Mouse (Mus musculus) MEL (cell line): ENCODE results near the gene Topaz1.

ENCODE experiments used
- BHLHE40 ChIP-seq: IDR thresholded peaks from 2 replicates; pipeline ENCODE4 v1.6.1; 2012; ENCODE audit warnings: low read depth, mild to moderate bottlenecking, inconsistent platforms, low read length, improper control_type of control experiment, borderline replicate concordance
- CTCF ChIP-seq, 3 experiments: IDR thresholded peaks in 2 of 3; conservative IDR thresholded peaks in 1 of 3; 2 replicates each; pipeline ENCODE4 v1.5.1; 2011 to 2012; ENCODE audit warnings: low read length in 3 of 3, low read depth in 2 of 3, mild to moderate bottlenecking in 2 of 3, improper control_type of control experiment in 1 of 3, inconsistent platforms in 1 of 3, mixed read lengths in 1 of 3, moderate library complexity in 1 of 3; ENCODE audit not compliant: control insufficient read depth in 1 of 3, insufficient read depth in 1 of 3, poor library complexity in 1 of 3, severe bottlenecking in 1 of 3
- EP300 ChIP-seq, 2 experiments: IDR thresholded peaks; 2 replicates each; pipeline ENCODE4 v1.6.1; 2011; ENCODE audit warnings: improper control_type of control experiment in 2 of 2, low read length in 2 of 2, low read depth in 1 of 2, mild to moderate bottlenecking in 1 of 2
- ETS1 ChIP-seq: IDR thresholded peaks from 2 replicates; pipeline ENCODE4 v1.6.1; 2012; ENCODE audit warnings: low read depth, mild to moderate bottlenecking, inconsistent platforms, low read length, improper control_type of control experiment, moderate library complexity
- GATA1 ChIP-seq: IDR thresholded peaks from 2 replicates; pipeline ENCODE4 v1.6.1; 2011; ENCODE audit warnings: low read depth, low read length, improper control_type of control experiment
- HCFC1 ChIP-seq: IDR thresholded peaks from 2 replicates; pipeline ENCODE4 v1.6.1; 2012; ENCODE audit warnings: low read depth, mild to moderate bottlenecking, inconsistent platforms, low read length, improper control_type of control experiment, moderate library complexity
- NRF1 ChIP-seq: IDR thresholded peaks from 2 replicates; pipeline ENCODE4 v1.6.1; 2014; ENCODE audit warnings: low read depth, mild to moderate bottlenecking, inconsistent platforms, low read length, improper control_type of control experiment, moderate library complexity; ENCODE audit not compliant: poor library complexity, insufficient read depth, severe bottlenecking
- POLR2A ChIP-seq, 2 experiments: IDR thresholded peaks; 2 replicates each; pipeline ENCODE4 v1.6.1; 2011 to 2012; ENCODE audit warnings: low read length in 2 of 2, mild to moderate bottlenecking in 2 of 2, control low read depth in 1 of 2, improper control_type of control experiment in 1 of 2, low read depth in 1 of 2, moderate library complexity in 1 of 2; ENCODE audit not compliant: control insufficient read depth in 1 of 2, insufficient read depth in 1 of 2, poor library complexity in 1 of 2
- TAL1 ChIP-seq: IDR thresholded peaks from 2 replicates; pipeline ENCODE4 v1.6.1; 2012; ENCODE audit warnings: mild to moderate bottlenecking, inconsistent platforms, low read length, moderate library complexity, mixed read lengths
- TCF12 ChIP-seq: IDR thresholded peaks from 2 replicates; pipeline ENCODE4 v1.6.1; 2014; ENCODE audit warnings: low read depth, mild to moderate bottlenecking, inconsistent platforms, low read length, improper control_type of control experiment, moderate library complexity
- UBTF ChIP-seq: IDR thresholded peaks from 2 replicates; pipeline ENCODE4 v1.6.1; 2012; ENCODE audit warnings: low read depth, mild to moderate bottlenecking, inconsistent platforms, low read length, improper control_type of control experiment, moderate library complexity, borderline replicate concordance; ENCODE audit not compliant: insufficient read depth
- USF1 ChIP-seq: IDR thresholded peaks from 2 replicates; pipeline ENCODE4 v1.6.1; 2014; ENCODE audit warnings: low read depth, mild to moderate bottlenecking, inconsistent platforms, low read length, improper control_type of control experiment, moderate library complexity
- ZKSCAN1 ChIP-seq: IDR thresholded peaks from 2 replicates; pipeline ENCODE4 v1.6.1; 2012; ENCODE audit warnings: low read depth, mild to moderate bottlenecking, inconsistent platforms, low read length, improper control_type of control experiment, moderate library complexity
- ZNF384 ChIP-seq: IDR thresholded peaks from 2 replicates; pipeline ENCODE4 v1.6.1; 2012; ENCODE audit warnings: low read depth, mild to moderate bottlenecking, inconsistent platforms, low read length, improper control_type of control experiment

- TF ChIP-seq CTCF (IDR thresholded peaks at IDR 0.05 in 2 of 3, conservative IDR thresholded peaks at IDR 0.05 in 1 of 3; ENCODE audit: control insufficient read depth in 1 of 3, insufficient read depth in 1 of 3, low read depth in 2 of 3, low read length in 3 of 3, poor library complexity in 1 of 3, severe bottlenecking in 1 of 3): no peak
- TF ChIP-seq BHLHE40: no peak
- TF ChIP-seq GATA1: no peak
- TF ChIP-seq TAL1: no peak
- no peak for TF ChIP-seq HCFC1
- no peak for TF ChIP-seq USF1
- TF ChIP-seq ETS1: no peak
- no peak for TF ChIP-seq EP300 (IDR thresholded peaks at IDR 0.05; ENCODE audit: low read depth in 1 of 2, low read length in 2 of 2)
- no peak for TF ChIP-seq TCF12
- TF ChIP-seq UBTF: no peak
- no peak for TF ChIP-seq ZKSCAN1
- TF ChIP-seq ZNF384: no peak
- no peak for TF ChIP-seq NRF1
- TF ChIP-seq POLR2A (IDR thresholded peaks at IDR 0.05; ENCODE audit: control insufficient read depth in 1 of 2, insufficient read depth in 1 of 2, low read depth in 1 of 2, low read length in 2 of 2, poor library complexity in 1 of 2): no peak
Measured at GRCm38 (mm10) chr9:122745879-122746278, 1.3 kb upstream of the Topaz1 start.
